Mouse (Mus musculus) lung, postnatal 10 days (tissue): ENCODE data around the gene Fbxw11.
A peak's percentile ranks its signal among the peaks of the same experiment; 100 is the strongest.
"Not testable (repeated sequence)": the region's sequence is repeated elsewhere in the genome, so short reads cannot be mapped to it uniquely, and the experiment has no call there.

Source experiments
- DNase-seq: peaks from one replicate; pipeline ENCODE4 v3.0.0; 2021

Fbxw11 gene

DNA sequence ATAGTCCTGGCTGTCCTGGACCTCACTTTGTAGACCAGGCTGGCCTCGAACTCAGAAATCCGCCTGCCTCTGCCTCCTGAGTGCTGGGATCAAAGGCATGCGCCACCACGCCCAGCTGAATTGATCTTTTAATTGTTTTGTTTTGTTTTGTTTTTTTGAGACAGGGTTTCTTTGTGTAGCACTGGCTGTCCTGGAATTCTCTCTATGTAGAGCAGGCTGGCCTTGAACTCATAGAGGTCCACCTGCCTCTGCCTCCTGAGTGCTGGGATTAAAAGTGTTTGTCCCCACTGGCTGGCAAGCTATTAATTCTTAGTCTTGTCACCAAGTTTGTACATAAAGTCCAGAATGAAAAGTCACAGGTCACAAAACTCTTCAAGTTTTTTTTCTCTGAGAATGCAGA, 36.6 kb downstream of the Fbxw11 start:
- not testable (repeated sequence) for DNase-seq

DNA sequence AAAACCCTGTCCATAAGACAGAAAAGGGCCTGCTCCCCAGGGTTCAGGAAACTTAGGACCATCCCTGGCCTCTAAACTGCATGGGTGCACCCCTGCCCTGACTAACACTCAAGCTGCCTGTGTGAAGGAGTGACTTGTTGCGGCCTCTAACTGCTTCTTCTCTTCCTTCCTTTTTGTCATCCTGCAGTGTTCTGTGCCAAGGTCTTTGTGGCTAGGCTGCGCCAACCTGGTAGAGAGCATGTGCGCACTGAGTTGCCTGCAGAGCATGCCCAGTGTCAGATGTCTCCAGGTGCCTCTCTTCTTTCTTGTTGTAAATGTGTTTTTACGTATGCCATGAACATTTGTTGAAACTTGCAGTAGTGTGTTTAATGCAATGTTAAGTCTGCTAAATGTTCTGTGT, 37.5 kb downstream of the Fbxw11 start:
- DNase-seq = no peak

DNA sequence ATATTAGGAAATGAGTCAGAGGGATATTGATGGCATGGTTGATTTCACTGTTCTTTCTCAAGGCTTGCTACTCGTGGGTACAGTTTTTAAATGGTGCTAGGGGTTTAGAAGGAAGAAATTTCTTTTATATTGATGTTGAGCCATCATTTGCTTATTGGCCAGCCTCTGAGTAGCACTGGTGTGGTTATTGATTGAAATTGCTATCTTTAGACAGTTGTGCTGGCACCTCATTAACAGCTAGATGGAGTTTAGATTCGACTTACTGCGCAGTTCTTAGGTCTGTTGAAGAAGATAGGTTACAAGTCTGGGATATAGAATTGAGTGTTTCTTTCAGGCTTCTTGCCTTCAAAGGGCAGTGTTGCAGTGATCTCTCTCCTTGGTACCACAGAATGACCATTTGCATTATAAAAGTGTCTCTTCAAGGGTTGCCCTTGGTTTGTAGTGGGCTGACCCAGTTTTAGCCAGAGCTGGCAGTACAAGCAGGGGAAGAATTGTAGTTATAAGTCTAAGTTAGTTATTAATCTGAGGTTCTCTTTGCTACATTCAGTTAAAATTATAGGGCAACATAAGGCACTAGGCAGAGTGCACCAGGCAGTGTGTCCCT, 38.8 kb downstream of the Fbxw11 start:
- DNase-seq = no peak

DNA sequence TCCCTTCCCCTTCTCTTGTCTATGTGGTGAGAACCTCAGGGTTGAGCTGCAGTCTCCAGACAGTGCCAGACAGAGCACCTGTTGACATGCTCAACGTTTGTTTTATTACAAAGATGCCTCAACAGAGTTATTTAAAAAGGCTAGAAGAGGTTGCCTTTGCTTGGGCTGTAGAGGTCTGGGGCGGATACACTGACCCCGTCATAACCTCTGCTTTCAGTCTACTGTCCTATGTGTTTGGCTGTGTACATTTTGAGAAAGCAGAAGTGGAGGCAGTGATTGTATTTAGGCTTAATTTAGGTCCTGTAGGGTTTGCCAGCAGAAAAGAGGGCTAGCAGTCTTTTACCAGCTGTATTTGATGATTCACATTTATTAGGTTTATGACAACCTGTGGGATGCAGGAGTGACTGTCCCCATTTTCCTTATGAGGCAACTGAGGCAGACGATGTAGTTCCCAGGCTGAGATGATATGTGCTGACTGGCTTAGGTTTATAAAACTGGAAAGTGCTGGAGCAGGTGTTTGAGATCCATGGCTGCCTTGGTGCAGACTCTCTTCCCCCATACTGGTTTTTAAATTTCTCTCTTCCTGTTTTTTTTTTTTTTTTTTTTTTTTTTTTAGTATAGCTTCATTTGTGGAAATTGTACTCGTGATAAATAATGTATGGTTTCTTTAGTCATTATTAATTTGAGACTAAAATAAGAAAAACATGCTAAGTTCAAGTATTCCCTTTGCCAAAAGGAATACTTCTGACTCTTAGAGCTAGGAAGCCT, 40.0 kb downstream of the Fbxw11 start:
- DNase-seq = no peak

DNA sequence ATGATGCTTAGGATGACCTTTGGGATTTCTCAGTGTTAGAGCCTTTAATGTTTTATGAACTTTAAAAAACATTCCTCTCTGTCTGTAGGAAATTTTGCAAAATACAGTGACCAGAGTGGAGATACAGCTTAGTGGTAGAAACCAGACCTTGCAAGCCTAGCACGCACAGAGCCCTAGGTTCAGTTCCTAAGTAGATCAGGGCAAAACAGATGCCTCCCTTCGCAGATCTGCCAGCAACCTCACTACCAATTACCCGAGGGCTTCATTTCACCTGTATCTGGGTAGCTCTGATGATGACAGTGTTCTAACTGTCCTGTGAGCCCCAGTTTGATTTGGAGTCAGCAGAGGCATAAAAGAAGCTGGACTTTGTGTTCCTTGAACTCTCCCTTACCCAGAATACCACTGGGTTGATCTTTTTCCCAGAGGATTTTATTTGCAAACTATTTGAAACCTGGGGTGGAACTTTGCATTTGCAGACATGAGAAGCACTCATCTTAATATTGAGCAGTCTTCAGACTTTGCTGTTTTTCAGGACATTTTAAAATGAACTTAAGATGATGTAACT, 42.2 kb downstream of the Fbxw11 start:
- no peak for DNase-seq

DNA sequence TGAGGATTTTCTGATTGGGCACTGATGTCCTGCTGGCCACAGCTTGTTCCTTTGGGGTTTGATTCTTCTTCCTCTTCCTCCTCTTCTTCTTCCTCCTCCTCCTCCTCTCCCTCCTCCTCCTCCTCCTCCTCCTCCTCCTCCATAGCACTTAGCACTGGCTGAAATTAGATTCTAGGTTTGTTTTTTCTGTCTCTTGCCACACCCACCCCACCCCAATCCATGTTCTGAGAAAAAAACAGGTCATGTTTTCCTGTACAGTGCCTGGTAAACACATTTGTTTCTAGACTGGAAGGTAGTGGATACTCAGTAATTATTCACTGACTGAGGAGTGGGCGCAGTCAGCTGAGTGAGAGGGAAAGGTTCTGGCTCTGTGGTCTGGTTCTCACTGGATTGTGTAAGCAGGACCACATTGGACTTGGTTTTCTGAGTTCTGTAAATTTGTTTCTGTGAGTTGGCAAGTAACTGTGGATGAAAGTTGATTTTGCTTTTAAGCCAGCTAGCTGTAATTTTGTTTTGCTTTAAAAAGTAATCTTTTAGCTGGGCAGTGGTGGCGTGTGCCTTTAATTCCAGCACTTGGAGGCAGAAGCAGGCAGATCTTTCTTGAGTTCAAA, 45.8 kb downstream of the Fbxw11 start:
- DNase-seq = no peak

DNA sequence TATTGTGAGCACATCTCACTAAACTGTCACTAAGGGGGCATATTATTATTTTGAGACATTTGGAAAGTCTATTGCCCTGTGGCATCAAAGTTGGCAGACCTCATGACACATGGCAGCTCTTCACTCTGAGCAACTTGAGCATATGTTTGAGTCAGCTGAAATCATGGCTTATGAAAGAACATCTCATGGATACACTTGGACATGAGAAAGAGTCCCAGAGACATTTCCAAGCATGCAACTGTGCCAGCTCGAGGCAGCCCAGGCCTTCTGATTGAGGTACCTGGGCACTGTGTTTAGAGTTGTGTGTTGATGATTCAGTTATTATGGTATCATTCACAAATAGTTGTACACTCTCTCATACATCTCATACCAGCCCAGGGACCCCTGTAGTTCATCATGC, 47.0 kb downstream of the Fbxw11 start:
- no peak for DNase-seq

DNA sequence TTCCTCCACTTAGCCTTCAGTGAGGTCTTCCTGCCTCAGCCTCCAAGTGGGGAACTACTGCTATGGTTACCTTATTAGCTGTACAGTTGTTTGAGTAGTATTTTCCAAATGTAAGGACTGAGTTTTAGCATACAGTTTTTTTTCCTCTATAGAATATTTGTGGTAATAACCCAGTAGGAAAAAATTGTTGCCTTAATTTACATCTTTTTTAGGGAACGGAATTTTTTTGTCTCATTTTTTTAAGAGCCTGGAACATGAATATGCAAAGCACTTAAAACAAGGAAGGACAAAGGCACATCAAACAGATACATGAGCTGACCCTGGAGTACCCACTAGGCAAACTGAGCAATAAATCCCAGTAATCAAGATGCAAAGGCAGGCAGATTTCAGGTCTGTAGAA, 50.3 kb downstream of the Fbxw11 start:
- DNase-seq = no peak

DNA sequence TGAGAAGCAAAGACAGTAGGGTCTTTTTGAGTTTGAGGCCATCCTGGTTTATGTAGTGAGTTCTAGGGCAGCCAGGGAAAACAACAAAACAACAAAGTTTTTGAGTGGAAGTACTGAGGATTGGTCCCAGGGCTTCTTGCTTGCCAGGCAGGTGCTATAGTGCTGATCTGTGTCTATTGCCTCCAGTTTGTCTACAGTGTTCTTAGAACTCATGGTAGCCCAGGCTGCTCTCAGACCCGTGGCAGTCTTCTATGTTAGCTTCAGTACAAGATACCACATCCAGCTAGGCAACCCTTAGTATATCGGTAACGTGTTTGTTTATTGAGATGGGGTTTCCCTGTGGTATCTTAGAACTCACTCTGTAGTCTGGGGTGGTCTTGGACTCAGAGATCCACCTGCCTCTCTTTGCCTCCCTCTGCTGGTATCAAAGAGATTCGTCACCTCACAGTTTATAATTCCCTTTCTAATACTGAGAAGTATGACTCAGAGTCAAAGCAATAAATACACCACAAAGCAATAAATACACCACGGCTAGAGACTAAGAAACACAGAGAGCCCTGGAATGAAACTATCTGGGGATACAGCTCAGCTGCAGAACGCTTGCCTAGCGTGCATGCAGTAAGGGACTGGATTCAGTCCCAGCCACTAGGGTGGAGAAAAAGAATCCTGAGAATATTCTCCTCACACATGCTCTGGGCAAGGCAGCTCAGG, 51.1 kb downstream of the Fbxw11 start:
- DNase-seq = peak; percentile 9

DNA sequence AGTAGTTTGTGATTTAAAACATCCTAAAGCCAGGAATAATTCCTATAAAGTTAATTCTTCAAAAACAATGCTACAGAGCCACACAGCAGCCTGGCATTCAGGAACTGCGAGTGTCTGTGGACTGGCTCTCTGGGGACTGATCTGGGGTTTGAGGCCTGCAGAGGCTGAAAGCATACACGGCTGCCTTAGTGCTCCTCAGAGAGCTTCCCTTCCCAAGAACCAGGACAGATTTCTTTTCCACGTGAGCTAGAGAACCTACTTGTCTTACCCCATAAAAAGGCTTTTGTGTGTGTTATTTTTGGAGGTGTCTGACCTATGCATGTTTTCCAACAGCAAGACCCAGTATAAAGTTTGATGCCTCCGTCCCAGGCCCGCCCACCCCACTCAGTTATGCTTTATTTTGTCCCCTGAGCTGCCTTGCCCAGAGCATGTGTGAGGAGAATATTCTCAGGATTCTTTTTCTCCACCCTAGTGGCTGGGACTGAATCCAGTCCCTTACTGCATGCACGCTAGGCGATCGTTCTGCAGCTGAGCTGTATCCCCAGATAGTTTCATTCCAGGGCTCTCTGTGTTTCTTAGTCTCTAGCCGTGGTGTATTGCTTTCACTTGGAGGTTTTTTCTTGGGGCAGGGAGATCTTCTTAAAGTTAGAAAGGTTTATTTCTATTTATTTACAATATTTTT, 51.9 kb downstream of the Fbxw11 start:
- not testable (repeated sequence) for DNase-seq

DNA sequence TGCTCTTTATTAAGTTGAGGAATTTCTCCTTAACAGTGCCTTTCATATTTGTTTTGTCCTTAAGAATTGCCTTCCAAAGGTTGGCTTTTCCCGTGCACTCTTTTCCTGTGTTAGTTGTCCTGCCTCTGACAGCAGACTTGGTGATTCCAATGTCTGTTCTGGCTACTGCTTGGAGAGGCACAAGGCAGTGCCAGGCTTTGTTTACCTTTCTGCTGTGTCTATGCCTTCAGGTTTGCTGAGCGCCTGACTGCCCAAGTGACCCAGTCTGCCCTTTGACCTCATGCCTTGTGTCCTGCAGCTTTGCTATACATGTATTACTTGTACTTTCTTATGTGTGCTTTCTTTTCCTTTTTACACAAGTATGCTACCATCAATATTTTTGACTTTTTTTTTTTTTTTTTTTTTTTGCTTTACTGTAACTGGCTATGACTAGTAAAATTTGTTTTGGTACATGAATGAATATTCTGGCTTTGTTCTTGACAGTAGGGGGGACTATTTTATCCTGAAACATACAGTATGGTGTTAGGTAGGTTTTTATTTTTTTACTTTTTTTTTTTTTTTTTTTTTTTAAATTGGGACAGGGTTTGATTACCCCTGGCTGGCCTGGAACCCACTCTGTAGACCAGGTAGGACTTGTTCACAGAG, 54.0 kb downstream of the Fbxw11 start:
- no peak for DNase-seq

DNA sequence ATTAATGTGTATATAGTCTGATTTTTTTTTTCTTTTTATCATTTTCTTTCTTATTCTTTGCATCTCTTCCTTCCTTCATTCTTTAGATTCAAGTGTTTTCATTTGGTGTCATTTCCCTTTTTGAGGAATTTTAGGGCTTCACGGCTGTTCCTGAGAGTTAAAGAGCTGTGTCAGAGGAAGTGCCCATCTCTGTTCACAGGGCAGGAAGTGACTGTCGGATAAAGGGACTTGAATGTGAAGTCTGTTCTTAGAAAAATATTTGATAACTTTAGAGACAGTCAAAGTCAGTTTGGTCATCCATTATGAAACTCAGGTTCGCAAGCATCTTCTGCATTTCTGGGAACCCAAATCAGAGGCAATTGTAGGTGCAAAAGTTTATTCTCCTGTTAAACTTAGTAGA, 55.2 kb downstream of the Fbxw11 start:
- no peak for DNase-seq

DNA sequence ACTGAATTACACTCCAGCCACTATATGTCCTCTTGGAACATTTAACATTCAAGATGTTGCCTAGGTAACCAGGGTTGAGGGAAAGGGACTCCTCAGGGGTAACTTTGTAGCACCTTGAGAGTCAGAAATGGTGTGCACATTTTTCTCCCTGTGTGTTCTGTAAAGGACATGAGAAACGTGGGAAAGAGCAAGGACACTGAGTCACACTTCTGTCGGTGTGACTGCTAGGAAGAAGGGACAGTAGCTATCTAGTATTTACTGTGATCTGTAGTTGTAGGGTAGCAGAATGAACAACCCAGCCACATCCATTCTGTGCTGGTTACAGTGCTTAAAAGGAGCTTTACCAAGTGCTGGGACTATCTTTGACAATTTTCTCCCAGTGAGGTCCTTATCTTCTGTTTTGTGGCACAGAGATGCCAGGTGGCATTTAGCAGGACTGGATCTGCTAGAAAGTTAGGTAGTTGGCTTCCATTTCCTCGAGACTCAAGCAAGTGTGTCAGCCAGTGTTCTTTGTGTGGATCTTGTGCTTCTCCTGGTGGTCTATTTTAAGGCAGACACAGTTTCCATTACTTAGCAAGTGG, 57.5 kb downstream of the Fbxw11 start:
- no peak for DNase-seq

DNA sequence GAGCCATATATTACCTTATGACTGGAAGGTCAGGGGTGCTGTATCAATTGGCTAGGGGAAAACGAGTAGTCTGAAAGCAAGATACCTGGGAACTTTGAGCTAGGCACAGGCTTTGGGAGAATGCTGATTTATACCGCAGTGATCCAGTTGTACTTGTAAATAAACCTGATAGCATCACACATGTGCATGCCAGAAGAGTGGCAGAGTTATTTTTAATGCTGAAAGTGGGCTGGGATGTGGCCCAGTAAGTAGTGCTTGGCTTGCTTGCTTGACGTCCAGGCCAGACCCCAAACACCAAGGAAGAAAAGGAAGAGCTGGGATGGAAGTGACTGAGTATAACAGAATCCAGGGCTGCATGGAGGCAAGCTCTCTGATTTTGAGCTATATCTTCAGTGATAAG, 59.0 kb downstream of the Fbxw11 start:
- no peak for DNase-seq

DNA sequence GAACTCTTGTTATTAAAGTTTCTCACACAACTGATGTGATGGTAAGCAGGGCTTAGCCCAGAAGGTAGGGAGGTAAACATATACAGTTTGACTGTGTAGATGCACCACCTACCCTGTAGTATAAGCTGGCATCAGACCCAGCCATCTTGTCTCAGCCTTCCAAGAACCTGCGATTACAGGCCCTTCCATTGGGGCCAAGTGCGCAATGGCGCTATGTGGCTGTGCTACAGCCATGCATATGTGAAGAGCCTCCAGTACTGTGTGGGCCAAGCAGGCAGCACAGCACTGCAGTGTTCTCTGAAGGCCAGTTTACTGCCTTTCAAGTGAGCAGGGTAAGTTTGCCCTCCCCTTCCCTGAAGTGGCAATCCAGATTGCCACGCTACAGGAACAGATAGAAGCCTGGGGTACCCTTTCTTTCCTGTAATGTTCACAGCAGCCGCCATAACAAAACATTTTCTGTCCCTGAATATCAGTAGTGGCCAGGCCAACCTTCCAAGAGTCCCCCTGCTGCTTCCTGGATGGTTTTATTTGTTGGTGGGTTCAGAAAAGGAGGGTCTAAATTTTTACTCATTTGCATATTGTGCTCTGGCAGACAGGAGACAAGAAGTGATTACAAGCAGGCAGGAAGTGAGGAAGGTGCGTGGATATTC, 61.8 kb downstream of the Fbxw11 start:
- DNase-seq = no peak

DNA sequence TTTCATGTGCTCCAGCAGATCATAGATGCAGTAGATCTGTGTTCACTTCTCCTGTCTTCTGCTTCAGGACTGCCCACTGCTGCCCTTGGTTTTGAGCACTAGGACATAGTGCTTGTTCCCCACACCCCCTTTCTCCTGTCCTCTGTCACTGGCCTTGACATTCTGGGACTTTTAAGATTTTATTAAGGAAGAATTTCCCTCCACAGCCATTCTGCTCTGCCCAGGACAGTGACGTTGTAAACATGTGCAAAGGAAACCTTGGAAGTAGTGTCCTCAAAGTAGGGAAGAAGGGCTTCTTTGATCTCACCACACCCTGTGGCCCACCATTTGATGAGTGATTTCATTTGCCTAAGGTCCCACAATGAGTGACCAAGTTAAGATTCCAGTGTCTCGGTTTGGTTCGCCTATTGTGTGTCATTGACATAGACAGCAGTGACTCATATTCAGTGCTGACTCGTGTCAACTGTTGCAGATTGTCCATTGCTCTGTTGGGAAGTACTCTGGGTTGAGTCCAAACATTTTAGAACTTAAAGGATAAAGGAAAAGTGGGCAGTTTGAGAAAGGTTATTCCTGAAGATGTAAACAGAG, 64.0 kb downstream of the Fbxw11 start:
- DNase-seq = no peak

DNA sequence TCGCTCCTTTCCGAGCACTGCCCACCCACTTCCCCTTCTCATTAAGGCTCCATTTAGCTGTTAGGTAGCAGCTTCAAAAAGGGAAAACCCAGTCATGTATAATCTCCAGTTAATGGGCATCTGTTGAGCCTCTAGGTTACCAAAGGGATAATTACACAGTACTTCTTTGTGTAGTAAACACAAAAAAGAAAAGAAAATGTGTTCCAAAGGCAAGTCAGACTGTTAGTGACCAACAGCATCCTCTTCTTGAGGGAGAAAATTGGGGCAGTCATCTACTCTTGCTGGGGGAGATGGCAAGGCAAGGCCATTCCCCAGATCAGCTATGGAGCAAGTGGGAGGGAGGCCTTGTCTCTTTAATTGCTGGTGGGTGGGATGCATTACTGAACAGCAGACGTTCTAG, 65.0 kb downstream of the Fbxw11 start:
- no peak for DNase-seq

DNA sequence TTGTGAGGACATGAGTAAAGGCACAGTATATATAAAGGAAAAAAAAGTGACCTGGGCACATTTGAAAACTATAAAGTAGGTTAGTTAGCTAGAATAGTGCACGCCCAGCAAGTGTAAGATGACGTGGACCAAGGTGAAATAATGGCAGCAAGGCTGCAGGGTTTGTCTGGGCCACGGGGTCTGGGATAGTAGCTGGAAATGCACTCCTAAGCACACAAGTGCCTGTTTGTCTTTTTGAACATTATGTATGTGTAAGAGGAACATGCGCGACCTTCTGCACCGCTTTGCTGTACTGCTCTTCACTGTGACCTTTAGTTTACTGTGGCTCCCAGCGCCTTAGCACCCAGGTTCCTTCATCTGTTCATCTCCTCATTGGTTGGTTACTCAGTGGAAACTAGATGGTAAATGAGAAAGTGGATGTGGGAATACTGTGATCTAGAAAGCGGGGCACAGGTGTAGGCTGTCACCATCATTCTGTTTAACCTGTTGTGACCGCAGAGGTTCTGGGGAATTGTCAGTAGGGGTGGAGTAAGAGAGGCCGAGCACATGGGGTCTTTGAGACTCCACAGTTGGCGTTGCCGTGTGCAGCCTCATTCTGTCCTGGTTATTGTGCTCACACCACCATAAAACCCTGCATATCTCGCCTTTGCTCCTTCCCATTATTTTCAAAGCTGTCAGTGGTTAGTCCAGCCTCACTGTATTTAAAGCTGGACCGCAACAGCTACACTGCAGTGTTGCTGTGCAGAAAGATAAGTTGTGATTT, 66.4 kb downstream of the Fbxw11 start:
- DNase-seq = no peak

DNA sequence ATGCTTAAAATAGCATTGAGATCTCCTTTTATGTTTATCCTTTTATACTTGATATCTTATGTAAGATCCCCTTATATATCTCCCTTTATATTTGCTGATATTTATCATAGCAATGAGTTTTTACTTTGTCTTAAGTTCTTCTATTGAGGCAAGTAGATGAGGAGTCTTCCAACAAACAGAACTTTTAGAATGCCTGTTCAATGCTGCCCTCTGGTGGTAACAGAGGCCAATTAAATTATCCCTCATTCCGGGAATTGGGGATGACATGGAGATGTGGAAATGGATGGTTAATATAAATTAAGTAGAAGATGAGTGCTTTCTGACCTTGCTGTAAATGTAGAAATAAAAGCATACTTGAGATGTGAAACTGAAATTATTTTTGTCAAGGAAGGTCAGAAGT, 67.0 kb downstream of the Fbxw11 start:
- peak; percentile 72 for DNase-seq

DNA sequence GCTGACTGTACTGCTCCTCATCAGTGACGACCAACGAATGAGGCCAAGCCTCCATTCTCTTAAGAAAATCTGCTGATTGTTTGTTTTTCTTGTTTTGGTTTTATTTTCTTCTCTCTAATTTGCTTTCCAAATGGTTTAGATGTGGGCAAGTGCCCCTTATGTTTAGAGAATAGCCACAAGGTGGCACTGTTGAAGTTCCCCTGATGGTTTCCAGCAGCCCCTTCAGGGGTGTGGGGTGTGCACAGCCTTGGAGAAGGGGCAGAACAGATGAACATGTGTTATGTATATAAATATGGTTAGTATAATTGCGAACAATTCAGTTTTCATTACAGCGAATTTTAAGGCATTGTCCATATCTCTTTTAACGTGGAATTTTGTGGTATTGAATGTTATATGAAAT, 71.7 kb downstream of the Fbxw11 start:
- peak; percentile 47 for DNase-seq
